Comparison of ENCODE assay signal across 7 mouse cellular contexts in the genomic region with DNA sequence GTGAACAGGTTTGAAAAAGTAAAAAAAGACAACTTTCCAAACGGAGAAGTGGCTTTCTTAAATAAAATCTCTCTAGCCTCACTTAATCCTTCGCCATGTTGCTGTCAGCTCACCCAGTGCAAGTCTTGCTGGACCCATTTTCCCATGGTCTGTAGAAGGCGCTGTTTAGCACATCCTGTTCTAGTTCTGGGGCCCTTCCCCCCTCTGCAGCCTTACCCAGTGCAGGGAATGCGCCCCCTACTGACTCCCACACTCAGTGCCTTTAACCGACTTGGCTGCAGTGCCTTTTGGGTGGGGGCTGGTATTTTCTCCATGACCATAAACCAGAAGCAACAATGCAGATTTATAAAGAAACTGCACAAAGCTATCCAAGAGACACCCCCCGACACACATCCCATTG. TPM values are rescaled to one million over a fixed set of nuclear protein-coding genes. Genes with fewer than 3 reads are reported as not detected.
DNase-seq lines count a peak whose midpoint lies in the region; ATAC-seq lines count a peak whose summit lies in the region.

No protein-coding gene starts in this region.

- peaks cover 7% of the 10 kb centered on the region for H3K36me3 ChIP-seq in embryonic facial prominence, embryonic 11.5 days (replicated peaks; ENCODE audit: control insufficient read depth, insufficient read depth, low read depth, low read length)
- H3K36me3 ChIP-seq in limb, embryonic 10.5 days = peaks cover 75% of the 10 kb centered on the region
- H3K36me3 ChIP-seq in midbrain, embryonic 13.5 days = peaks cover 21% of the 10 kb centered on the region

- H3K9me3 ChIP-seq in embryonic facial prominence, embryonic 11.5 days (replicated peaks; ENCODE audit: control insufficient read depth, low read length) = no peaks in the 10 kb centered on the region
- no peaks in the 10 kb centered on the region for H3K9me3 ChIP-seq in limb, embryonic 10.5 days (replicated peaks)
- H3K9me3 ChIP-seq in midbrain, embryonic 13.5 days = no peaks in the 10 kb centered on the region

- no peaks in the 10 kb centered on the region for H3K27me3 ChIP-seq in embryonic facial prominence, embryonic 11.5 days (ENCODE audit: control insufficient read depth, insufficient read depth, low read length)
- no peaks in the 10 kb centered on the region for H3K27me3 ChIP-seq in limb, embryonic 10.5 days (ENCODE audit: low read depth, poor library complexity, severe bottlenecking)
- no peaks in the 10 kb centered on the region for H3K27me3 ChIP-seq in midbrain, embryonic 13.5 days

- 6% methylated on average over 6 of the region's 6 CpGs for WGBS in embryonic facial prominence, embryonic 11.5 days
- WGBS in limb, embryonic 10.5 days = 9% methylated on average over 6 of the region's 6 CpGs
- 3% methylated on average over 6 of the region's 6 CpGs for WGBS in midbrain, embryonic 13.5 days

- no peaks in the 10 kb centered on the region; the same call in 1 of the 2 replicates for H3K4me1 ChIP-seq in embryonic facial prominence, embryonic 11.5 days (ENCODE audit: control insufficient read depth, insufficient read depth, low read length)
- H3K4me1 ChIP-seq in limb, embryonic 10.5 days = peaks cover 25% of the 10 kb centered on the region
- H3K4me1 ChIP-seq in midbrain, embryonic 13.5 days (replicated peaks) = peaks cover 43% of the 10 kb centered on the region

- peak; percentile 96 for DNase-seq in adrenal gland, postnatal 14 days
- peak; percentile 95 for DNase-seq in embryonic facial prominence, embryonic 11.5 days (ENCODE audit: low spot score)
- DNase-seq in kidney, adult 11 months = peak; percentile 86
- peak; percentile 88 for DNase-seq in limb, embryonic 10.5 days (ENCODE audit: low spot score)
- DNase-seq in spleen, adult 12 weeks (ENCODE audit: low spot score) = peak; percentile 79

- peak overlapping the region; percentile 100 for H3K9ac ChIP-seq in embryonic facial prominence, embryonic 11.5 days (replicated peaks; ENCODE audit: low read length)
- H3K9ac ChIP-seq in midbrain, embryonic 13.5 days (replicated peaks) = peak overlapping the region; percentile 100

- H3K4me3 ChIP-seq in embryonic facial prominence, embryonic 11.5 days (ENCODE audit: low read depth, low read length) = peak overlapping the region; percentile 82
- H3K4me3 ChIP-seq in limb, embryonic 10.5 days = peak overlapping the region; percentile 99
- H3K4me3 ChIP-seq in midbrain, embryonic 13.5 days (replicated peaks) = peak overlapping the region; percentile 99

- H3K4me2 ChIP-seq in embryonic facial prominence, embryonic 11.5 days (ENCODE audit: low read depth, low read length) = peak overlapping the region; percentile 69
- peak overlapping the region; percentile 87 for H3K4me2 ChIP-seq in midbrain, embryonic 13.5 days (replicated peaks)

- H3K27ac ChIP-seq in embryonic facial prominence, embryonic 11.5 days (replicated peaks; ENCODE audit: low read depth, low read length) = no peak overlapping the region; the same call in 1 of the 2 replicates
- H3K27ac ChIP-seq in limb, embryonic 10.5 days = peak overlapping the region; percentile 100
- H3K27ac ChIP-seq in midbrain, embryonic 13.5 days = peak overlapping the region; percentile 99

- ATAC-seq in embryonic facial prominence, embryonic 11.5 days (replicated peaks; ENCODE audit: insufficient number of reproducible peaks, low FRiP score, low TSS enrichment, low read depth) = 0 out of 2 replicates have a peak, but pooled peaks have one; percentile 5
- peak; percentile 69 for ATAC-seq in granulocyte monocyte progenitor cell, adult 5-6 weeks (replicated peaks; ENCODE audit: poor library complexity, severe bottlenecking)
- peak; percentile 28 for ATAC-seq in midbrain, embryonic 13.5 days

RNA-seq across cellular contexts. Expression of a gene that starts 1.6 kb away (rescaled TPM):
- total RNA-seq in adrenal gland, postnatal 14 days (2021) = 48.9 and 51.8 TPM in 2 replicates
- polyA plus RNA-seq in embryonic facial prominence, embryonic 11.5 days (2014; fragmentation: Nextera tagmentation; extraction: Ambion mirVana) = 3.3 and 10.1 TPM in 2 replicates
- 28.7 and 36.3 TPM in 2 replicates for total RNA-seq in granulocyte monocyte progenitor cell, adult 5-6 weeks (2014; fragmentation: Nextera tagmentation)
- 0.95 and 4.7 TPM in 2 replicates for total RNA-seq in granulocyte monocyte progenitor cell, adult 5-6 weeks (2017)
- polyA plus RNA-seq in limb, embryonic 10.5 days (2016; fragmentation: Nextera tagmentation; extraction: Ambion mirVana) = 5.7 and 5.8 TPM in 2 replicates
- polyA plus RNA-seq in midbrain, embryonic 13.5 days (2015; fragmentation: Nextera tagmentation; extraction: Ambion mirVana) = 2.5 and 5.1 TPM in 2 replicates

RNA-seq across cellular contexts. Expression of a gene that starts 24.9 kb away (rescaled TPM):
- total RNA-seq in adrenal gland, postnatal 14 days (2021) = 25.8 and 28.0 TPM in 2 replicates
- polyA plus RNA-seq in embryonic facial prominence, embryonic 11.5 days (2014; fragmentation: Nextera tagmentation; extraction: Ambion mirVana) = 27.1 and 27.2 TPM in 2 replicates
- total RNA-seq in granulocyte monocyte progenitor cell, adult 5-6 weeks (2014; fragmentation: Nextera tagmentation) = 36.9 and 50.4 TPM in 2 replicates
- 38.6 and 39.8 TPM in 2 replicates for total RNA-seq in granulocyte monocyte progenitor cell, adult 5-6 weeks (2017)
- polyA plus RNA-seq in limb, embryonic 10.5 days (2016; fragmentation: Nextera tagmentation; extraction: Ambion mirVana) = 18.4 and 22.2 TPM in 2 replicates
- polyA plus RNA-seq in midbrain, embryonic 13.5 days (2015; fragmentation: Nextera tagmentation; extraction: Ambion mirVana) = 29.1 and 29.4 TPM in 2 replicates

RNA-seq across cellular contexts. Expression of a gene that starts 25.1 kb away (rescaled TPM):
- total RNA-seq in adrenal gland, postnatal 14 days (2021) = 116 and 126 TPM in 2 replicates
- polyA plus RNA-seq in embryonic facial prominence, embryonic 11.5 days (2014; fragmentation: Nextera tagmentation; extraction: Ambion mirVana) = 69.2 and 78.5 TPM in 2 replicates
- 54.1 and 58.0 TPM in 2 replicates for total RNA-seq in granulocyte monocyte progenitor cell, adult 5-6 weeks (2014; fragmentation: Nextera tagmentation)
- 46.7 and 54.9 TPM in 2 replicates for total RNA-seq in granulocyte monocyte progenitor cell, adult 5-6 weeks (2017)
- polyA plus RNA-seq in limb, embryonic 10.5 days (2016; fragmentation: Nextera tagmentation; extraction: Ambion mirVana) = 58.3 and 60.7 TPM in 2 replicates
- 68.0 and 71.8 TPM in 2 replicates for polyA plus RNA-seq in midbrain, embryonic 13.5 days (2015; fragmentation: Nextera tagmentation; extraction: Ambion mirVana)

RNA-seq across cellular contexts. Expression of a gene that starts 25.2 kb away (rescaled TPM):
- total RNA-seq in adrenal gland, postnatal 14 days (2021) = 11.9 and 12.2 TPM in 2 replicates
- polyA plus RNA-seq in embryonic facial prominence, embryonic 11.5 days (2014; fragmentation: Nextera tagmentation; extraction: Ambion mirVana) = 7.6 and 8.4 TPM in 2 replicates
- 4.1 and 6.0 TPM in 2 replicates for total RNA-seq in granulocyte monocyte progenitor cell, adult 5-6 weeks (2014; fragmentation: Nextera tagmentation)
- 3.2 and 3.7 TPM in 2 replicates for total RNA-seq in granulocyte monocyte progenitor cell, adult 5-6 weeks (2017)
- polyA plus RNA-seq in limb, embryonic 10.5 days (2016; fragmentation: Nextera tagmentation; extraction: Ambion mirVana) = 6.3 and 7.4 TPM in 2 replicates
- polyA plus RNA-seq in midbrain, embryonic 13.5 days (2015; fragmentation: Nextera tagmentation; extraction: Ambion mirVana) = 6.0 and 8.7 TPM in 2 replicates

Comparison
In these comparisons a context has a peak if more than half of its experiments do, and no peak if none do; other contexts are left out.
1. ATAC-seq: peak in every context shown above with its lines; median percentile 69 in granulocyte monocyte progenitor cell, adult 5-6 weeks; 28 in midbrain, embryonic 13.5 days; 5 in embryonic facial prominence, embryonic 11.5 days.